In genomic region chr5:135502931-135503330, GRCm38 (mm10) we compare ENCODE assay signal across 26 mouse cellular contexts.
"Had no signal": no experiment of that assay in that cellular context is flagged by ENCODE, and none has a peak within 500 bp of the region (broad histone marks: within the 10 kb centered on the region; RNA-seq: fewer than 3 reads in every experiment).

No protein-coding gene starts in this region.

- ATAC-seq: hindbrain, embryonic 16.5 days; inflammation-experienced regulatory T-cells, adult 6 months; intestine, embryonic 15.5 days; intestine, postnatal 0 days had no signal

- H3K4me1 ChIP-seq: intestine, embryonic 15.5 days had no signal

- H3K27me3 ChIP-seq: heart, embryonic 12.5 days; hindbrain, embryonic 12.5 days; intestine, embryonic 15.5 days; limb, embryonic 12.5 days had no signal

- H3K9ac ChIP-seq: heart, embryonic 12.5 days; hindbrain, embryonic 12.5 days; hindbrain, embryonic 14.5 days; intestine, embryonic 15.5 days; limb, embryonic 12.5 days had no signal

- H3K36me3 ChIP-seq: heart, embryonic 12.5 days; hindbrain, embryonic 10.5 days; intestine, embryonic 15.5 days; limb, embryonic 10.5 days; limb, embryonic 12.5 days had no signal

- H3K27ac ChIP-seq: gastrocnemius, adult 2 months; heart, embryonic 10.5 days; hindbrain, embryonic 10.5 days; hindbrain, embryonic 12.5 days; hindbrain, embryonic 14.5 days; intestine, embryonic 15.5 days; layer of hippocampus, adult 2 months; left cerebral cortex, adult 2 months; limb, embryonic 10.5 days; limb, embryonic 12.5 days had no signal

- H3K4me2 ChIP-seq: heart, embryonic 12.5 days; hindbrain, embryonic 12.5 days; hindbrain, embryonic 14.5 days; intestine, embryonic 15.5 days; limb, embryonic 12.5 days; liver, embryonic 11.5 days had no signal

- DNase-seq: gastrocnemius, adult 2 months; gastrocnemius, postnatal 10 days; gastrocnemius, postnatal 25 days; heart, adult 18-20 months; heart, postnatal 10 days; heart, postnatal 4 days; kidney, adult 18-20 months; kidney, adult 8-10 months; kidney, postnatal 10 days; kidney, postnatal 25 days; kidney, postnatal 4 days; liver had no signal

- H3K9me3 ChIP-seq: heart, embryonic 10.5 days; heart, embryonic 12.5 days; hindbrain, embryonic 12.5 days; intestine, embryonic 15.5 days; limb, embryonic 10.5 days had no signal

- H3K4me3 ChIP-seq: gastrocnemius, adult 2 months; heart, embryonic 10.5 days; heart, embryonic 12.5 days; hindbrain, embryonic 10.5 days; hindbrain, embryonic 12.5 days; intestine, embryonic 15.5 days; layer of hippocampus, adult 2 months; left cerebral cortex, adult 2 months; limb, embryonic 10.5 days; limb, embryonic 12.5 days had no signal
